Mouse (Mus musculus) hindbrain, embryonic 14.5 days (tissue): ENCODE results near the gene Tomm22. TPM values are rescaled to one million over a fixed set of nuclear protein-coding genes. Genes with fewer than 3 reads are reported as not detected.

Source experiments
- ATAC-seq: fragments of 200-750 bp; cut with Nextera tagmentation; 2 replicates; pipeline ENCODE4 v1.8.0; 2017; ENCODE audit warnings: moderate number of reproducible peaks, mild to moderate bottlenecking, moderate TSS enrichment, moderate library complexity; ENCODE audit not compliant: low FRiP score
- DNase-seq: peaks from one replicate; pipeline ENCODE4 v3.0.0-alpha.2; 2015; ENCODE audit warnings: low spot score
- H3K27ac ChIP-seq: fragments of 300-500 bp; sonication (generic); 2 replicates; pipeline ENCODE4 v1.5.1; 2014; ENCODE audit warnings: mild to moderate bottlenecking, moderate library complexity
- H3K27me3 ChIP-seq: fragments of 300-500 bp; sonication (generic); 2 replicates; pipeline ENCODE4 v1.6.1; 2014; ENCODE audit warnings: mild to moderate bottlenecking, low read length, mixed read lengths; ENCODE audit not compliant: control insufficient read depth, insufficient read depth
- H3K36me3 ChIP-seq: fragments of 300-500 bp; sonication (generic); replicated peaks from 2 replicates; pipeline ENCODE4 v1.6.1; 2014; ENCODE audit not compliant: control insufficient read depth, insufficient read depth
- H3K4me1 ChIP-seq: fragments of 300-500 bp; sonication (generic); replicated peaks from 2 replicates; pipeline ENCODE4 v1.6.1; 2014; ENCODE audit warnings: antibody characterized with exemption, low read length, mixed read lengths; ENCODE audit not compliant: control insufficient read depth, insufficient read depth
- H3K4me2 ChIP-seq: fragments of 300-500 bp; sonication (generic); replicated peaks from 2 replicates; pipeline ENCODE4 v1.6.1; 2014; ENCODE audit warnings: mild to moderate bottlenecking, moderate library complexity
- H3K4me3 ChIP-seq: fragments of 300-500 bp; sonication (generic); replicated peaks from 2 replicates; pipeline ENCODE4 v1.5.1; 2014; ENCODE audit warnings: mild to moderate bottlenecking, low read length
- H3K9ac ChIP-seq: fragments of 300-500 bp; sonication (generic); 2 replicates; pipeline ENCODE4 v1.6.1; 2014
- H3K9me3 ChIP-seq: fragments of 300-500 bp; sonication (generic); 2 replicates; pipeline ENCODE4 v1.6.1; 2016; ENCODE audit warnings: low read length; ENCODE audit not compliant: control insufficient read depth
- WGBS: fragments of 180-500 bp; shearing (Covaris S2); extraction: QIAGEN DNeasy Blood & Tissue Kit; methylation state at CpG from one replicate; pipeline ENCODE4 v1.1.7; 2014; 5-methylcytosine and 5-hydroxymethylcytosine counted together
- polyA plus RNA-seq: library from polyadenylated mRNA; unstranded; fragments of >200 nt; fragmentation: Nextera tagmentation; extraction: Ambion mirVana; gene quantifications from 2 replicates; pipeline ENCODE4 v1.2.1, GENCODE M21; 2014

Gene Tomm22
- polyA plus RNA-seq, 1 experiment from 2014 or later = 241 TPM

GRCm38 (mm10) chr15:79683707-79684465, 13.2 kb downstream of the Tomm22 start:
- 79% methylated on average over 19 of the region's 19 CpGs for WGBS
- H3K27me3 ChIP-seq = no peaks in the 10 kb centered on the region
- H3K9ac ChIP-seq = peak overlapping the region; percentile 94; the same call in 1 of the 2 replicates
- no peak overlapping the region for H3K27ac ChIP-seq
- ATAC-seq = no peak
- peak overlapping the region; percentile 91; the same call in 1 of the 2 replicates for H3K4me3 ChIP-seq
- DNase-seq = no peak
- peak overlapping the region; percentile 94 for H3K4me2 ChIP-seq
- peaks cover 50% of the 10 kb centered on the region for H3K4me1 ChIP-seq
- H3K9me3 ChIP-seq = no peaks in the 10 kb centered on the region
- H3K36me3 ChIP-seq = no peaks in the 10 kb centered on the region

- DNase-seq (no peak), ATAC-seq (no peak)
- Histone ChIP-seq H3K27ac (no peak overlapping the region), H3K9ac (peak overlapping the region; percentile 94), H3K4me3 (peak overlapping the region; percentile 91), H3K27me3 (no peaks in the 10 kb centered on the region), H3K9me3 (no peaks in the 10 kb centered on the region), H3K4me2 (peak overlapping the region; percentile 94), H3K36me3 (no peaks in the 10 kb centered on the region), H3K4me1 (peaks cover 50% of the 10 kb centered on the region)
- WGBS = 83% methylated on average over 6 of the region's 6 CpGs
These were observed 14.0 kb downstream of the Tomm22 start for GRCm38 (mm10) chr15:79684616-79685015.

- Histone ChIP-seq H3K4me1 (peaks cover 50% of the 10 kb centered on the region), H3K9ac (peak overlapping the region; percentile 94), H3K27ac (no peak overlapping the region), H3K9me3 (no peaks in the 10 kb centered on the region), H3K4me2 (peak overlapping the region; percentile 94), H3K4me3 (peak overlapping the region; percentile 91), H3K27me3 (no peaks in the 10 kb centered on the region), H3K36me3 (no peaks in the 10 kb centered on the region)
- DNase-seq = no peak
- no peak for ATAC-seq
- WGBS = 52% methylated on average over 6 of the region's 6 CpGs
These were observed 14.5 kb downstream of the Tomm22 start for GRCm38 (mm10) chr15:79685141-79685641.

GRCm38 (mm10) chr15:79686046-79686869, 15.6 kb downstream of the Tomm22 start:
- no peak overlapping the region for H3K27ac ChIP-seq
- peaks cover 50% of the 10 kb centered on the region for H3K4me1 ChIP-seq
- WGBS = 17% methylated on average over 15 of the region's 15 CpGs
- peak overlapping the region; percentile 91 for H3K4me3 ChIP-seq
- no peaks in the 10 kb centered on the region for H3K36me3 ChIP-seq
- no peaks in the 10 kb centered on the region for H3K9me3 ChIP-seq
- H3K9ac ChIP-seq = peak overlapping the region; percentile 94
- H3K4me2 ChIP-seq = peak overlapping the region; percentile 94
- no peak for DNase-seq
- H3K27me3 ChIP-seq = no peaks in the 10 kb centered on the region
- no peak for ATAC-seq

GRCm38 (mm10) chr15:79687175-79687574, 16.5 kb downstream of the Tomm22 start:
- DNase-seq = peak; percentile 39
- peaks cover 56% of the 10 kb centered on the region for H3K4me1 ChIP-seq
- under 1% methylated on average over 32 of the region's 33 CpGs for WGBS

GRCm38 (mm10) chr15:79687646-79688267, 17.1 kb downstream of the Tomm22 start, which contains the start of gene Josd1:
Josd1 (minus strand) TSS chr15:79687919.
- WGBS = under 1% methylated on average over 58 of the region's 72 CpGs
- no peaks in the 10 kb centered on the region for H3K27me3 ChIP-seq
- no peaks in the 10 kb centered on the region for H3K36me3 ChIP-seq
- DNase-seq (peak; percentile 94), ATAC-seq (peak; percentile 62)
- H3K9ac ChIP-seq = peak within 1 kb of the TSS; percentile 94
- no peaks in the 10 kb centered on the region for H3K9me3 ChIP-seq
- peak within 1 kb of the TSS; percentile 94 for H3K4me2 ChIP-seq
- peak within 1 kb of the TSS; percentile 91 for H3K27ac ChIP-seq
- peaks cover 56% of the 10 kb centered on the region for H3K4me1 ChIP-seq
- peak within 1 kb of the TSS; percentile 91 for H3K4me3 ChIP-seq

More at GRCm38 (mm10) chr15:79687175-79687574, 16.5 kb downstream of the Tomm22 start:
- H3K27ac ChIP-seq = peak overlapping the region; percentile 91
- peak overlapping the region; percentile 94 for H3K4me2 ChIP-seq
- H3K4me3 ChIP-seq = peak overlapping the region; percentile 91
- H3K36me3 ChIP-seq = no peaks in the 10 kb centered on the region
- no peak for ATAC-seq
- no peaks in the 10 kb centered on the region for H3K27me3 ChIP-seq
- H3K9me3 ChIP-seq = no peaks in the 10 kb centered on the region
- H3K9ac ChIP-seq = peak overlapping the region; percentile 94

GRCm38 (mm10) chr15:79688268-79688956, 17.8 kb downstream of the Tomm22 start:
- WGBS = 7% methylated on average over 8 of the region's 8 CpGs

GRCm38 (mm10) chr15:79689662-79690425, 19.2 kb downstream of the Tomm22 start:
- Histone ChIP-seq H3K27me3 (no peaks in the 10 kb centered on the region), H3K36me3 (peaks cover 1% of the 10 kb centered on the region; the same call in 1 of the 2 replicates), H3K4me3 (peak overlapping the region; percentile 94), H3K27ac (peak overlapping the region; percentile 68; the same call in 1 of the 2 replicates), H3K4me1 (peaks cover 50% of the 10 kb centered on the region), H3K4me2 (peak overlapping the region; percentile 65), H3K9me3 (no peaks in the 10 kb centered on the region), H3K9ac (0 out of 2 replicates have a peak overlapping the region, but pooled peaks have one; percentile 32)
- 17% methylated on average over 24 of the region's 24 CpGs for WGBS
- ATAC-seq = no peak
- DNase-seq = no peak

More at GRCm38 (mm10) chr15:79688268-79688956, 17.8 kb downstream of the Tomm22 start:
- Histone ChIP-seq H3K27ac (peak overlapping the region; percentile 91), H3K4me1 (peaks cover 57% of the 10 kb centered on the region), H3K4me2 (peak overlapping the region; percentile 94), H3K4me3 (peak overlapping the region; percentile 91), H3K9ac (peak overlapping the region; percentile 94), H3K9me3 (no peaks in the 10 kb centered on the region), H3K36me3 (no peaks in the 10 kb centered on the region), H3K27me3 (no peaks in the 10 kb centered on the region)
- DNase-seq = no peak
- ATAC-seq = no peak
